Mouse (Mus musculus) kidney, postnatal 10 days (tissue): ENCODE results near the gene Dip2c.
A peak's percentile ranks its signal among the peaks of the same experiment; 100 is the strongest.

Experiments used
- DNase-seq: peaks from one replicate; pipeline ENCODE4 v3.0.0; 2021; ENCODE audit warnings: mixed read lengths

Dip2c gene

GRCm38 (mm10) chr13:9333187-9333586 lies 56.9 kb downstream of the Dip2c start:
- no peak for DNase-seq

- no peak for DNase-seq
Observed at GRCm38 (mm10) chr13:9340293-9340692, 64.0 kb downstream of the Dip2c start.

GRCm38 (mm10) chr13:9342696-9343095 lies 66.4 kb downstream of the Dip2c start:
- DNase-seq, result no peak

- no peak for DNase-seq
Observed at GRCm38 (mm10) chr13:9347448-9347847, 71.1 kb downstream of the Dip2c start.

- peak; percentile 45 for DNase-seq
Observed at GRCm38 (mm10) chr13:9350670-9351069, 74.3 kb downstream of the Dip2c start.

GRCm38 (mm10) chr13:9353890-9354289 lies 77.6 kb downstream of the Dip2c start:
- DNase-seq, result no peak

GRCm38 (mm10) chr13:9355331-9355730 lies 79.0 kb downstream of the Dip2c start:
- DNase-seq, result no peak

- DNase-seq, result no peak
Observed at GRCm38 (mm10) chr13:9361457-9361856, 85.1 kb downstream of the Dip2c start.

- DNase-seq, result no peak
Observed at GRCm38 (mm10) chr13:9371387-9371786, 95.1 kb downstream of the Dip2c start.

- no peak for DNase-seq
Observed at GRCm38 (mm10) chr13:9377130-9377529, 100.8 kb downstream of the Dip2c start.

GRCm38 (mm10) chr13:9380740-9381410 lies 104.5 kb downstream of the Dip2c start:
- DNase-seq, result no peak

- DNase-seq, result no peak
Observed at GRCm38 (mm10) chr13:9388017-9388416, 111.7 kb downstream of the Dip2c start.

- no peak for DNase-seq
Observed at GRCm38 (mm10) chr13:9389334-9389733, 113.0 kb downstream of the Dip2c start.

- DNase-seq, result no peak
Observed at GRCm38 (mm10) chr13:9390204-9390804, 114.0 kb downstream of the Dip2c start.

- no peak for DNase-seq
Observed at GRCm38 (mm10) chr13:9393470-9393869, 117.1 kb downstream of the Dip2c start.

GRCm38 (mm10) chr13:9395286-9395685 lies 119.0 kb downstream of the Dip2c start:
- DNase-seq, result no peak

- DNase-seq, result no peak
Observed at GRCm38 (mm10) chr13:9398846-9399245, 122.5 kb downstream of the Dip2c start.

- DNase-seq, result no peak
Observed at GRCm38 (mm10) chr13:9405399-9405798, 129.1 kb downstream of the Dip2c start.

- no peak for DNase-seq
Observed at GRCm38 (mm10) chr13:9408983-9409382, 132.7 kb downstream of the Dip2c start.

GRCm38 (mm10) chr13:9418441-9418840 lies 142.1 kb downstream of the Dip2c start:
- no peak for DNase-seq

- no peak for DNase-seq
Observed at GRCm38 (mm10) chr13:9419213-9419612, 142.9 kb downstream of the Dip2c start.

- no peak for DNase-seq
Observed at GRCm38 (mm10) chr13:9421949-9422348, 145.6 kb downstream of the Dip2c start.

- DNase-seq, result no peak
Observed at GRCm38 (mm10) chr13:9422876-9423275, 146.5 kb downstream of the Dip2c start.

GRCm38 (mm10) chr13:9424434-9424833 lies 148.1 kb downstream of the Dip2c start:
- no peak for DNase-seq

GRCm38 (mm10) chr13:9426267-9426666 lies 149.9 kb downstream of the Dip2c start:
- no peak for DNase-seq
